Mouse (Mus musculus) liver, adult 2 months (tissue): Measurements from ENCODE around the gene Cavin2. TPM values are rescaled to one million over a fixed set of nuclear protein-coding genes. Genes with fewer than 3 reads are reported as not detected.

Experiments used
- DNase-seq: peaks from one replicate; pipeline ENCODE4 v3.0.0-alpha.2; 2011; ENCODE audit warnings: low read depth, low spot score; ENCODE audit errors: extremely low read depth
- H3K27ac ChIP-seq: fragments of 200-500 bp; replicated peaks from 2 replicates; pipeline ENCODE4 v1.5.1; 2012; ENCODE audit warnings: low read depth, mild to moderate bottlenecking, control low read depth, inconsistent platforms, low read length; ENCODE audit not compliant: insufficient read depth
- H3K27me3 ChIP-seq: fragments of 200-500 bp; 2 replicates; pipeline ENCODE4 v1.6.1; 2012; ENCODE audit warnings: mild to moderate bottlenecking, moderate library complexity, low read length, inconsistent platforms; ENCODE audit not compliant: control insufficient read depth, insufficient read depth
- H3K36me3 ChIP-seq: fragments of 200-500 bp; 2 replicates; pipeline ENCODE4 v1.6.1; 2012; ENCODE audit warnings: low read length, inconsistent platforms; ENCODE audit not compliant: control insufficient read depth, insufficient read depth
- H3K4me1 ChIP-seq: fragments of 200-500 bp; 2 replicates; pipeline ENCODE4 v1.6.1; 2011; ENCODE audit warnings: low read length; ENCODE audit not compliant: control insufficient read depth, insufficient read depth
- H3K4me3 ChIP-seq: fragments of 200-500 bp; 2 replicates; pipeline ENCODE4 v1.5.1; 2011; ENCODE audit warnings: low read depth, mild to moderate bottlenecking, control low read depth, low read length, moderate library complexity; ENCODE audit not compliant: insufficient read depth
- H3K79me2 ChIP-seq: fragments of 200-500 bp; 2 replicates; pipeline ENCODE4 v1.6.1; 2012; ENCODE audit warnings: inconsistent platforms, mild to moderate bottlenecking, low read length, moderate library complexity; ENCODE audit not compliant: control insufficient read depth, insufficient read depth
- H3K9ac ChIP-seq: fragments of 200-500 bp; 2 replicates; pipeline ENCODE4 v1.6.1; 2012; ENCODE audit warnings: low read depth, mild to moderate bottlenecking, control low read depth, inconsistent platforms, low read length
- CTCF ChIP-seq: fragments of 200-500 bp; IDR thresholded peaks from 2 replicates; pipeline ENCODE4 v1.5.1; 2011; ENCODE audit warnings: low read depth, low read length, control low read depth
- POLR2A ChIP-seq: fragments of 200-500 bp; IDR thresholded peaks from 2 replicates; pipeline ENCODE4 v1.6.1; 2011; ENCODE audit warnings: low read length, control low read depth; ENCODE audit not compliant: insufficient read depth; ENCODE audit errors: extremely low read depth
- WGBS: fragments of 180-500 bp; shearing (Covaris S2); methylation state at CpG from one replicate; pipeline ENCODE4 v1.1.7; 2018; 5-methylcytosine and 5-hydroxymethylcytosine counted together
- polyA plus RNA-seq: library from polyadenylated mRNA; depleted of rRNA; stranded (reverse); fragments of >200 nt; gene quantifications from 2 replicates; pipeline ENCODE4 v1.2.3, GENCODE M21; 2012
- total RNA-seq: library from RNA; depleted of rRNA; stranded (reverse); fragments of >200 nt; gene quantifications from 2 replicates; pipeline ENCODE4 v1.2.3, GENCODE M21; 2014

The Cavin2 gene
- total and polyA plus RNA-seq, 2 experiments: 5.9 to 17.6 TPM

DNA sequence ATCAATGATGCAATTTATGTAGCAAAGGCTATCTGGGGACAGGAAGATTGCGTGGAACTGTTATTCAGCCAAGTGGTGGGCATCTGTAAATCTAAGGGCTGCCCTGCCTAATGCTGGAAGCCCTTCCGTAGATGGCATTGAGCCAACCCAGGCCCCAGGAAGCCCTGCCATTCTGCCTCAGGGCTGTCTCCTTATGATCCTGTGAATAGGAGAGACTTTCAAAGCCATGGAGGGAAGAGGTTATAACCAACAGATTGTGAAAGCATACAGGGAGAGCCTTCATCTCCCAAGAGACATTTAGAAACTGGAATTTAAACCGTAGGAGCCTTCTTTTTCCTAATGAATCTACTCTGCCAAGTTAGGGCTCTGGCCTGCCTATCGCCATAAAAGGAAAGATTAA lies 1.7 kb downstream of the Cavin2 start:
- Histone ChIP-seq H3K27me3 (no peaks in the 10 kb centered on the region), H3K36me3 (no peaks in the 10 kb centered on the region; the same call in 1 of the 2 replicates), H3K4me3 (peak overlapping the region; percentile 61), H3K79me2 (no peaks in the 10 kb centered on the region; the same call in 1 of the 2 replicates), H3K9ac (no peak overlapping the region; the same call in 1 of the 2 replicates), H3K4me1 (peaks cover 7% of the 10 kb centered on the region; the same call in 1 of the 2 replicates), H3K27ac (peak overlapping the region; percentile 31)
- DNase-seq: no peak
- 37% methylated on average over 4 of the region's 4 CpGs for WGBS
- no peak for TF ChIP-seq POLR2A
- no peak for TF ChIP-seq CTCF

DNA sequence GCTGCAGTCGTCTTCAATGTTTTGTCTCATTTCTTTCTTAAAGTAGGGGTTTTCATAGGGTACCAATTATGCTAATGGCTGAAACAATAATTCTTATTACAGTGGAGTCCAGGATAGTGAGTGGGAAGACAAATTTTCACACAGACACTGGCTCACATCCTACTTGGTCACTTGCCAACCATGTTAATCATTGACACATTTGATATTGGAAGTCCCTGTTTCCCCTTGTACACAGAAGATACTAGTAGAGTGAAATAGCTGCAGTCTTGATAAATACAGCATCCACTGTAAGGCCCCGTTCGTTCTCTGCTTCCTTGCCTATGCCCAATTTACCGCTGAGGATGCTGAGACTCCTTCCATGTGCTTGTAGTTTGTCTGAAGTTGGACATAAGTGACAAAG lies 3.4 kb downstream of the Cavin2 start:
- Histone ChIP-seq H3K4me1 (peaks cover 7% of the 10 kb centered on the region; the same call in 1 of the 2 replicates), H3K79me2 (no peaks in the 10 kb centered on the region; the same call in 1 of the 2 replicates), H3K9ac (peak overlapping the region; percentile 45; the same call in 1 of the 2 replicates), H3K27ac (no peak overlapping the region), H3K4me3 (peak overlapping the region; percentile 36), H3K27me3 (no peaks in the 10 kb centered on the region), H3K36me3 (no peaks in the 10 kb centered on the region; the same call in 1 of the 2 replicates)
- TF ChIP-seq POLR2A: no peak
- TF ChIP-seq CTCF: no peak
- peak; percentile 54 for DNase-seq
- 38% methylated on average over 4 of the region's 4 CpGs for WGBS

DNA sequence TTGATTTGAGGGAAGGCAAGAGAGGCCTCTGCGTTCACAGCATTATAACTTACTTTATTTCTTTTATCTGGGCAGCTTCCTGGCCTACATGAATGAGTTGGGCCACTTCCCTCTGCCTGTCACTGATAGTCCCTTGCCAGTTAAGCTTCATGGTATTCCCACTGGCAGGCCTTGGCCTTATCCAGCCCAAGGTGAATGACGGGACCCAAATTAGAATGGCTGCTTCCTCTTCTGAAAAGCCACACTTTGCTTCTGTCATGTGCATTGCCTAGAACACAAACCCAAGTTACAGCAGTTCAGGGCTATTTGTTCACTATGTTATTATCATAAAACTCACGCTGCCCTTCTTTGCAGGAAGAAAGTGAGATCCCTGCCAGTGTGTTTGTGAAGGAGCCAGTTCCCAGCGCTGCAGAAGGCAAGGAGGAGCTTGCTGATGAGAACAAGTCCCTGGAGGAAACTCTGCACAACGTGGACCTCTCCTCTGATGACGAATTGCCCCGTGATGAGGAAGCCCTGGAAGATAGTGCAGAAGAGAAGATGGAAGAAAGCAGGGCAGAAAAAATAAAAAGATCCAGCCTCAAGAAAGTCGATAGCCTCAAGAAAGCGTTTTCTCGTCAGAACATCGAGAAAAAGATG lies 11.5 kb downstream of the Cavin2 start:
- Histone ChIP-seq H3K4me1 (peaks cover 2% of the 10 kb centered on the region; the same call in 1 of the 2 replicates), H3K4me3 (no peak overlapping the region), H3K36me3 (no peaks in the 10 kb centered on the region), H3K79me2 (no peaks in the 10 kb centered on the region), H3K9ac (no peak overlapping the region), H3K27ac (peak overlapping the region; percentile 51; the same call in 1 of the 2 replicates), H3K27me3 (no peaks in the 10 kb centered on the region)
- no peak for DNase-seq
- no peak for TF ChIP-seq CTCF
- no peak for TF ChIP-seq POLR2A
- 80% methylated on average over 11 of the region's 11 CpGs for WGBS

DNA sequence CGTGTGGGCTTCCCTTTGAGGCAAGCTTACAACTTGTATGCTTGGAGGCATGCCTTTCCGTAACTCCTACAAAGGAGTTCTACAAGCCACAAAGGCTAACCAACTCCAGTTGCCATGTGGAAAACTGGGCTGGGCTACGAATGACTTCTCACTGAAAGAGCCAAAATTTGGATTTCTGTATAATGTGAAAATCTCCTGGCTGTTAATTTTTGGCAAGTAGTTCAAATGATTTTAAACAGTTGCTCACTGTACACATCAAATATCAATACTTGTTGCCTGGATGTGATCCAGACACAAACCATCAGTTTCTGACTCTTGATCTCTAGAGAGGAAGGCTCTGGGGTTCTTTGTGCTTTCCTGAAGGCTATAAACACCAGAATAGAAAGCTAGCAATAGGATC lies 18.1 kb downstream of the Cavin2 start:
- no peak overlapping the region for H3K4me3 ChIP-seq
- no peak for DNase-seq
- no peaks in the 10 kb centered on the region for H3K79me2 ChIP-seq
- H3K27me3 ChIP-seq: no peaks in the 10 kb centered on the region
- no peak for TF ChIP-seq CTCF
- no peak overlapping the region for H3K27ac ChIP-seq
- WGBS: 87% methylated on average over 3 of the region's 3 CpGs
- no peak overlapping the region for H3K9ac ChIP-seq
- H3K4me1 ChIP-seq: no peaks in the 10 kb centered on the region
- H3K36me3 ChIP-seq: no peaks in the 10 kb centered on the region

DNA sequence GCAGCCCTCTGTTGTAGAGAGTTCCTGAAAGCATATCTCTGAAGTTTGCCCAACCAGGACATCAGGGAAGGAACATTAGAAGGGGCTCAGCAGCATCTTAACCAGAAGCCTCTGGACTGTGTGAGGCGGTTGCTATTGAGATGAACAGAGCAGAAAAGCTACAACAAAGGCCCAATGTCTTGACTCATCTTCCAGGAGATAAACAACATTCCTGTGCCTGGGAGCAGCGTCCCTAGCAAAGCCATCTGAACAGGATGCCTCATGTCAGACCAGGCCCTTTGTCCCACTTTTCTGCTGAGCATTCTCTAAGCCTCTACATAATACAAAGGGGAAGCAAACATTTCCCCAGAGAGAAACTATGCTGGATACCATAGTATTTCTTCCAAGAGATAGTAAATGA lies 26.6 kb downstream of the Cavin2 start:
- H3K27me3 ChIP-seq: no peaks in the 10 kb centered on the region
- no peak overlapping the region for H3K4me3 ChIP-seq
- no peak for DNase-seq
- H3K27ac ChIP-seq: no peak overlapping the region
- no peak overlapping the region for H3K9ac ChIP-seq
- H3K4me1 ChIP-seq: no peaks in the 10 kb centered on the region
- TF ChIP-seq CTCF (no peak), POLR2A (no peak)
- WGBS: 51% methylated on average over 2 of the region's 2 CpGs
- no peaks in the 10 kb centered on the region for H3K79me2 ChIP-seq
- no peaks in the 10 kb centered on the region for H3K36me3 ChIP-seq

DNA sequence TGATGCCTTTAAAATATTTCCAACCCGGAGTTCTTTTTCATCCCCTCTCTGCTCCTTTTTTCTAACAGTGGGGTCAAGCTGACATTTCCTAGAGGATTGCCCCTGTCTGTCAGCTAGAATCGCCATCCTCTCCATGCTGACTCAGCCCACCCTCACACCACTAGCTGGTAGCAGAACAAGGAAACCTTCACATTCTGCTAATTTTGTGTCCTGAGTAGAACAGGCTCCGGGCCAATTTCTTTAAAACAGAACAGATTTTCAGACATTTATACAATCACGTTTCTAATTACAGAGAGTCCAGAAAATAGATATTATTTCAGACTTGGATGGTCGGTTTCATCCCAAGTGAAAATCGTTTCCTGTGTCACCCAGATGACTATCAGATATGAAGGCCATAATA lies 34.6 kb downstream of the Cavin2 start:
- no peak overlapping the region for H3K9ac ChIP-seq
- no peak overlapping the region for H3K4me3 ChIP-seq
- no peak for DNase-seq
- WGBS: 73% methylated on average over 6 of the region's 6 CpGs
- TF ChIP-seq CTCF (no peak), POLR2A (no peak)
- no peaks in the 10 kb centered on the region for H3K79me2 ChIP-seq
- H3K27me3 ChIP-seq: no peaks in the 10 kb centered on the region
- no peaks in the 10 kb centered on the region for H3K4me1 ChIP-seq
- H3K36me3 ChIP-seq: no peaks in the 10 kb centered on the region
- H3K27ac ChIP-seq: no peak overlapping the region
